Mouse (Mus musculus): ENCODE results near the gene Bsx. TPM values are rescaled to one million over a fixed set of nuclear protein-coding genes. Genes with fewer than 3 reads are reported as not detected.
A peak's percentile ranks its signal among the peaks of the same experiment; 100 is the strongest.

Gene Bsx
- not detected in 2 replicates for total RNA-seq (2014; fragmentation: Nextera tagmentation)
- total RNA-seq (2017) = not detected in 2 replicates
- not detected in 2 replicates for polyA plus RNA-seq (2012)

DNA sequence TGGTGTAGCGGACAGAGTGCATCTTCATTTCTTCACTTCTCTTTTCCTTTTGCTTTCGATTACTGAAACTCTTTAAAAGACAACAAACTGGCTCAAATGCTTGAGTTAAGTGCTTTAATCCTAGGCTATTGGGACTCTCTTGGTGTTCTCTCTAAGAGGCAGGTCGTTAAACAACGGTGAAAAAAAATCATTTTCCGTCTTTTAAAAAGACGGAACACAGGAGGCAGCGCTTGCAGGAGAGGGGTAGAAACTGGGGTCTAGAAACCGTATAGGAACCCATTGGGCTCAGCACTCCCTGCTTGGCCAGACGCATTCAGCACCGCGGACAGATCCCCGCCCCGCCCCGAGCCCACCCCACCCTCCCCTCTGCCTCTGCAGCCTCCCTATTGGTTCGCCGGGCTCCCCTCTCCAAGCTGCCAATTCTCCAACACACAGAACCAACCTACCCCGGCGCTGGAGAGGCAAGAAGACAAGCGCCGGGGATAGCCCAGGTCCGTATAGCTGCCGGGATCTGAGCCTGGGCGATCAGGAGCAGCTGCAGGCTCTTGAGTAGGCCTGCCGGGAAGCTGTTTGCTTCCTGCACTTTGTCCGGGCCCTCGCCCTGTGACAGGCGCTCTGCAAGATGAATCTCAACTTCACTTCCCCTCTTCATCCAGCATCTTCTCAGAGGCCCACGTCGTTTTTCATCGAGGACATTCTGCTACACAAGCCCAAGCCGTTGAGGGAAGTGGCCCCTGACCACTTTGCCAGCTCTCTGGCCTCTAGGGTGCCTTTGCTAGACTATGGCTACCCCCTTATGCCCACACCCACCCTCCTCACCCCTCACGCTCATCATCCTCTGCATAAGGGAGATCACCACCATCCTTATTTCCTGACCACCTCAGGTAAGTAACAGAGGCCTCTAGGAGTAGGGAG, at the start of gene Bsx:
TSS of gene Bsx (plus strand) at position 572 of the 915 bp plus-strand sequence.
- DNase-seq (ENCODE audit: low spot score) = peak; percentile 25
- no peaks in the 10 kb centered on the region for H3K9me3 ChIP-seq (replicated peaks)
- no peaks in the 10 kb centered on the region for H3K36me3 ChIP-seq (replicated peaks)
- peaks cover 3% of the 10 kb centered on the region; the same call in 1 of the 2 replicates for H3K27me3 ChIP-seq (ENCODE audit: insufficient read depth, low read length)
- no peak for TF ChIP-seq TAL1 (conservative IDR thresholded peaks at IDR 0.05; ENCODE audit: low read depth, low read length)
- no peak for TF ChIP-seq GATA1 (IDR thresholded peaks at IDR 0.05; ENCODE audit: borderline replicate concordance, low read length)
- TF ChIP-seq GATA2 (IDR thresholded peaks at IDR 0.05; ENCODE audit: borderline replicate concordance, low read depth, low read length) = no peak
- no peak for TF ChIP-seq POLR2AphosphoS5 (IDR thresholded peaks at IDR 0.05; ENCODE audit: insufficient replicate concordance, low read depth, low read length)
- TF ChIP-seq CTCF (IDR thresholded peaks at IDR 0.05; ENCODE audit: low read depth, low read length) = no peak
- H3K4me1 ChIP-seq (ENCODE audit: insufficient read depth, low read depth, low read length) = no peaks in the 10 kb centered on the region
- ATAC-seq (ENCODE audit: extremely low read depth, insufficient number of reproducible peaks, low FRiP score, poor library complexity, severe bottlenecking) = no peak
- no peak within 1 kb of the TSS for H3K4me3 ChIP-seq (ENCODE audit: low read depth, low read length)

DNA sequence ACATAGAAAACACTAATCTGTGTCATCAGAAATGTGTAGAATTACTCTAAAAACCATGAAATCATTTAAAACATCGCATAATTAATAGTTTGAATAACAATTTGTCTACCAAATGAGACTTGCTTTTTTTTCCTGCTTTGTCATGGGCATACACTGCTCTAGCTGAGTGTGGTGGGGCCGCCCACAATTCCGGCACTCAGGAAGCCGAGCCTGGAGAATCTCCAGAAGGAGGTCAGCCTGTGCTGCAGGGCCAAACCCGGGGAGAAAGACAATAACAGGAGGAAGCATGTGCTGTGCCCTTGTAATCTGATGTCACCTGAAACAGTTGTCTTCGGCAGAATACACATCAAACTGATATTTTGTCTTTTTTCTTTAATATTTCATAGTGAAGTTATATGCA, 48.3 kb upstream of the Bsx start:
- DNase-seq (ENCODE audit: low spot score) (no peak), ATAC-seq (ENCODE audit: extremely low read depth, insufficient number of reproducible peaks, low FRiP score, poor library complexity, severe bottlenecking) (no peak)
- Histone ChIP-seq H3K4me1 (ENCODE audit: insufficient read depth, low read depth, low read length) (no peaks in the 10 kb centered on the region), H3K27me3 (ENCODE audit: insufficient read depth, low read length) (peaks cover 23% of the 10 kb centered on the region), H3K9me3 (replicated peaks) (no peaks in the 10 kb centered on the region), H3K36me3 (replicated peaks) (no peaks in the 10 kb centered on the region), H3K4me3 (ENCODE audit: low read depth, low read length) (no peak overlapping the region)
- TF ChIP-seq POLR2AphosphoS5 (IDR thresholded peaks at IDR 0.05; ENCODE audit: insufficient replicate concordance, low read depth, low read length) (no peak), GATA2 (IDR thresholded peaks at IDR 0.05; ENCODE audit: borderline replicate concordance, low read depth, low read length) (no peak), TAL1 (conservative IDR thresholded peaks at IDR 0.05; ENCODE audit: low read depth, low read length) (no peak), GATA1 (IDR thresholded peaks at IDR 0.05; ENCODE audit: borderline replicate concordance, low read length) (no peak), CTCF (IDR thresholded peaks at IDR 0.05; ENCODE audit: low read depth, low read length) (no peak)

DNA sequence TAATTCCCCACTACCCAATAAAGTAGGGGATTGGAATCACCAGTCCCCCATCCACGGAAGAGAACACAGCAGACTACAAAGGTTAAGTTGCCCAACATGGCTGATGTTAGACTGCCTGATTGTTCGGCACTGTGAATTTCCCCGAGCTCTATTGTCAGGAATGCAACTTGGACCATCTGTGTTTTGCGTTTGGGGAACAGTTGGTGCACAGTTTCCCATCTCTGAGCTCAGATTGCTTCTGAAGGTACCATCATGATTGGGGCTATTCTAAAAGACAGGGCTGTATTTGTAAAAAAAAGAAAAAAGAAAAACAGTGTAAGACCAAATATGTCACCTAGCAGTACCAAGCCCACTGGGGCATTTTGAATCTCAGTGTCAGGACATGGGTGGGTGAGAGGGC, 46.6 kb upstream of the Bsx start:
- H3K9me3 ChIP-seq (replicated peaks) = no peaks in the 10 kb centered on the region
- no peaks in the 10 kb centered on the region for H3K4me1 ChIP-seq (ENCODE audit: insufficient read depth, low read depth, low read length)
- no peaks in the 10 kb centered on the region for H3K36me3 ChIP-seq (replicated peaks)
- peaks cover 10% of the 10 kb centered on the region for H3K27me3 ChIP-seq (ENCODE audit: insufficient read depth, low read length)
- DNase-seq (ENCODE audit: low spot score) (no peak), ATAC-seq (ENCODE audit: extremely low read depth, insufficient number of reproducible peaks, low FRiP score, poor library complexity, severe bottlenecking) (no peak)
- H3K4me3 ChIP-seq (ENCODE audit: low read depth, low read length) = no peak overlapping the region
- TF ChIP-seq GATA1 (IDR thresholded peaks at IDR 0.05; ENCODE audit: borderline replicate concordance, low read length) (no peak), TAL1 (conservative IDR thresholded peaks at IDR 0.05; ENCODE audit: low read depth, low read length) (no peak), GATA2 (IDR thresholded peaks at IDR 0.05; ENCODE audit: borderline replicate concordance, low read depth, low read length) (no peak), POLR2AphosphoS5 (IDR thresholded peaks at IDR 0.05; ENCODE audit: insufficient replicate concordance, low read depth, low read length) (no peak), CTCF (IDR thresholded peaks at IDR 0.05; ENCODE audit: low read depth, low read length) (no peak)

DNA sequence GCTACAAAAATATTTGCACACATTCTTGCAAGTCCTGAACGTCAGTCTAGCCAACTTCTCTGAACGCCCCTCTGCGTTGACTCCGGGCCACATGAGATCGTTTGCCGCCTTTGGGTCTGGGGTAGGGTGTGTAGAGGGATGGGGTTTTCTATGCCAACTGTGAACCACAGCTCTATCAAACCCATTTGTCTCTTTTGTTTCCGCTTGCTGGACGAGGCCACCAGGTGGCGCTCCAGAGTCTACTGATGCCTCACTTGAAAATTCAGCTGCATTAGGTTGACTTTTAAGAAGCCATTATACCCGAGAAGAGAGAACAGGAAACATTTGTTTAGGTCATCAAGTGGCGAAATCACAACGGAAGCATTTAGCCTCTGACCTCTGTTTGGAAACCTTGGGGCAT, 39.4 kb upstream of the Bsx start:
- Histone ChIP-seq H3K36me3 (replicated peaks) (no peaks in the 10 kb centered on the region), H3K9me3 (replicated peaks) (no peaks in the 10 kb centered on the region), H3K4me1 (ENCODE audit: insufficient read depth, low read depth, low read length) (no peaks in the 10 kb centered on the region), H3K27me3 (ENCODE audit: insufficient read depth, low read length) (no peaks in the 10 kb centered on the region; the same call in 1 of the 2 replicates), H3K4me3 (ENCODE audit: low read depth, low read length) (no peak overlapping the region)
- DNase-seq (ENCODE audit: low spot score) (peak; percentile 13), ATAC-seq (ENCODE audit: extremely low read depth, insufficient number of reproducible peaks, low FRiP score, poor library complexity, severe bottlenecking) (no peak)
- TF ChIP-seq POLR2AphosphoS5 (IDR thresholded peaks at IDR 0.05; ENCODE audit: insufficient replicate concordance, low read depth, low read length) (no peak), CTCF (IDR thresholded peaks at IDR 0.05; ENCODE audit: low read depth, low read length) (peak; percentile 69)

DNA sequence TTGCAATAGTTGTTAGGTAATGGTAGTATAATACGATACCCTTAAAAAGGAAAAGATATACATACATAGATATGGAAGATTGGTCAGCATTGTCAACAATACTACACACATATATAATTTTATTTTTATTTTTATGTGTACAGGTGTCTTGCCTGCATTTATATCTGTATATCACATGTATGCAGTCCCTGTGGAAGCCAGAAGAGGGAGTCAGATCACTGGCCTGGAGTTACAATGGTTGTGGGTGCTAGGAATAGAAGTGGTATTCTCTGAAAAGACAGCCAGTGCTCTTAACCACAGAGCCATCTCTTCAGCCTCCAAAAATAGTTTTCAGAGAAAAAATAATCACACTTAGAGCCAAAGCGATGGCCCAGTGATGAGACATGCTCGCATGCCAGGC, 37.2 kb upstream of the Bsx start:
- Histone ChIP-seq H3K36me3 (replicated peaks) (no peaks in the 10 kb centered on the region), H3K9me3 (replicated peaks) (no peaks in the 10 kb centered on the region), H3K27me3 (ENCODE audit: insufficient read depth, low read length) (no peaks in the 10 kb centered on the region; the same call in 1 of the 2 replicates), H3K4me1 (ENCODE audit: insufficient read depth, low read depth, low read length) (no peaks in the 10 kb centered on the region), H3K4me3 (ENCODE audit: low read depth, low read length) (no peak overlapping the region)
- no peak for TF ChIP-seq GATA2 (IDR thresholded peaks at IDR 0.05; ENCODE audit: borderline replicate concordance, low read depth, low read length)
- no peak for TF ChIP-seq POLR2AphosphoS5 (IDR thresholded peaks at IDR 0.05; ENCODE audit: insufficient replicate concordance, low read depth, low read length)
- TF ChIP-seq CTCF (IDR thresholded peaks at IDR 0.05; ENCODE audit: low read depth, low read length) = no peak
- no peak for TF ChIP-seq GATA1 (IDR thresholded peaks at IDR 0.05; ENCODE audit: borderline replicate concordance, low read length)
- no peak for TF ChIP-seq TAL1 (conservative IDR thresholded peaks at IDR 0.05; ENCODE audit: low read depth, low read length)
- DNase-seq (ENCODE audit: low spot score) (no peak), ATAC-seq (ENCODE audit: extremely low read depth, insufficient number of reproducible peaks, low FRiP score, poor library complexity, severe bottlenecking) (no peak)

DNA sequence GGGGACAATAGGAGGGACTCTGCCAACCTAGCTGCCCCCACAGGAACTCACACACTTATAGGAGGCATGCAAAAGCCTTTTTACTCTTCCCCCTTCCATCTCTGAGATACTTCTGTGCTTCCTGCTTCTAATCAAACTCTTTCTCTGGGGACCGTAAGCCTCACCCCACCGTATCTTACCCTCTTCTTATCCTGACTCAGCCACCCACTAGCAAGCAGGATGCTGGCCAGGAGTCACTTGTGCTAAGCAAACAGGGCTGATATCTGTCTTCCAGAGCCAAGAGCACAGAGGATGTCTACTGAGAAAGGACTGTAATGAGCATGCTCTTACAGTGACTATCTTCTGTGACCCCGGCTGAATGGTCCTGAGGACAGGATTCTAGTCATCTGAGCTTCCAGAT, 34.3 kb upstream of the Bsx start:
- ATAC-seq (ENCODE audit: extremely low read depth, insufficient number of reproducible peaks, low FRiP score, poor library complexity, severe bottlenecking) = no peak
- no peaks in the 10 kb centered on the region for H3K36me3 ChIP-seq (replicated peaks)
- TF ChIP-seq GATA2 (IDR thresholded peaks at IDR 0.05; ENCODE audit: borderline replicate concordance, low read depth, low read length) (no peak), POLR2AphosphoS5 (IDR thresholded peaks at IDR 0.05; ENCODE audit: insufficient replicate concordance, low read depth, low read length) (no peak), TAL1 (conservative IDR thresholded peaks at IDR 0.05; ENCODE audit: low read depth, low read length) (no peak)
- H3K4me1 ChIP-seq (ENCODE audit: insufficient read depth, low read depth, low read length) = no peaks in the 10 kb centered on the region
- H3K4me3 ChIP-seq (ENCODE audit: low read depth, low read length) = no peak overlapping the region
- no peak for DNase-seq (ENCODE audit: low spot score)
- no peaks in the 10 kb centered on the region for H3K9me3 ChIP-seq (replicated peaks)
- H3K27me3 ChIP-seq (ENCODE audit: insufficient read depth, low read length) = no peaks in the 10 kb centered on the region

Data from G1E (cell line).